Mouse (Mus musculus) embryo, embryonic 11.5 days (tissue): ENCODE data around the gene Maml3.

Experiments used
- DNase-seq: peaks from one replicate; pipeline ENCODE4 v3.0.0-alpha.2; 2012; ENCODE audit warnings: low read depth, low spot score

Maml3 gene

GRCm38 (mm10) chr3:52046027-52046700 is 58.7 kb downstream of the Maml3 start:
- DNase-seq = peak; percentile 72

GRCm38 (mm10) chr3:52045221-52045641 is 59.6 kb downstream of the Maml3 start:
- DNase-seq = no peak

GRCm38 (mm10) chr3:52044651-52045050 is 60.2 kb downstream of the Maml3 start:
- no peak for DNase-seq

GRCm38 (mm10) chr3:52043847-52044246 is 61.0 kb downstream of the Maml3 start:
- DNase-seq = no peak

- DNase-seq = no peak
Measured at GRCm38 (mm10) chr3:52042680-52043079, 62.2 kb downstream of the Maml3 start.

GRCm38 (mm10) chr3:52039958-52040357 is 64.9 kb downstream of the Maml3 start:
- no peak for DNase-seq

- DNase-seq = no peak
Measured at GRCm38 (mm10) chr3:52037260-52037659, 67.6 kb downstream of the Maml3 start.

GRCm38 (mm10) chr3:52035404-52035803 is 69.5 kb downstream of the Maml3 start:
- DNase-seq = no peak

- DNase-seq = no peak
Measured at GRCm38 (mm10) chr3:52033857-52034588, 70.9 kb downstream of the Maml3 start.

- no peak for DNase-seq
Measured at GRCm38 (mm10) chr3:52031327-52031726, 73.5 kb downstream of the Maml3 start.

- no peak for DNase-seq
Measured at GRCm38 (mm10) chr3:52030114-52030513, 74.8 kb downstream of the Maml3 start.

- no peak for DNase-seq
Measured at GRCm38 (mm10) chr3:52029661-52030081, 75.2 kb downstream of the Maml3 start.

GRCm38 (mm10) chr3:52027972-52028371 is 76.9 kb downstream of the Maml3 start:
- no peak for DNase-seq

GRCm38 (mm10) chr3:52022486-52022885 is 82.4 kb downstream of the Maml3 start:
- no peak for DNase-seq

- no peak for DNase-seq
Measured at GRCm38 (mm10) chr3:52018103-52018439, 86.8 kb downstream of the Maml3 start.

GRCm38 (mm10) chr3:52017439-52018102 is 87.3 kb downstream of the Maml3 start:
- no peak for DNase-seq

- no peak for DNase-seq
Measured at GRCm38 (mm10) chr3:52016178-52016577, 88.7 kb downstream of the Maml3 start.

GRCm38 (mm10) chr3:52015556-52015955 is 89.3 kb downstream of the Maml3 start:
- DNase-seq = no peak

GRCm38 (mm10) chr3:52011032-52011710 is 93.7 kb downstream of the Maml3 start:
- no peak for DNase-seq

- DNase-seq = peak; percentile 43
Measured at GRCm38 (mm10) chr3:52009321-52009720, 95.6 kb downstream of the Maml3 start.

GRCm38 (mm10) chr3:52007602-52008252 is 97.1 kb downstream of the Maml3 start:
- peak; percentile 80 for DNase-seq
